Mouse (Mus musculus): ENCODE results near the gene Rftn1.

Rftn1 gene

GRCm38 (mm10) chr17:50205152-50205782 lies 14.8 kb upstream of the Rftn1 start:
- no peak for DNase-seq (ENCODE audit: extremely low read depth, low read depth, low spot score)

- no peak for DNase-seq (ENCODE audit: extremely low read depth, low read depth, low spot score)
These were observed 11.5 kb upstream of the Rftn1 start for GRCm38 (mm10) chr17:50201828-50202445.

- no peak for DNase-seq (ENCODE audit: extremely low read depth, low read depth, low spot score)
These were observed 8.8 kb upstream of the Rftn1 start for GRCm38 (mm10) chr17:50199075-50199850.

- no peak for DNase-seq (ENCODE audit: extremely low read depth, low read depth, low spot score)
These were observed 7.1 kb upstream of the Rftn1 start for GRCm38 (mm10) chr17:50197572-50197971.

GRCm38 (mm10) chr17:50196005-50196672 lies 5.7 kb upstream of the Rftn1 start:
- DNase-seq (ENCODE audit: extremely low read depth, low read depth, low spot score) = no peak

GRCm38 (mm10) chr17:50195399-50195798 lies 4.9 kb upstream of the Rftn1 start:
- no peak for DNase-seq (ENCODE audit: extremely low read depth, low read depth, low spot score)

- DNase-seq (ENCODE audit: extremely low read depth, low read depth, low spot score) = no peak
These were observed 4.1 kb upstream of the Rftn1 start for GRCm38 (mm10) chr17:50194541-50194940.

- DNase-seq (ENCODE audit: extremely low read depth, low read depth, low spot score) = no peak
These were observed 3.2 kb upstream of the Rftn1 start for GRCm38 (mm10) chr17:50193653-50194052.

- DNase-seq (ENCODE audit: extremely low read depth, low read depth, low spot score) = no peak
These were observed 2.0 kb upstream of the Rftn1 start for GRCm38 (mm10) chr17:50192376-50192940.

GRCm38 (mm10) chr17:50191318-50191957 lies 964 bp upstream of the Rftn1 start:
- no peak for DNase-seq (ENCODE audit: extremely low read depth, low read depth, low spot score)

- no peak for DNase-seq (ENCODE audit: extremely low read depth, low read depth, low spot score)
These were observed 977 bp downstream of the Rftn1 start for GRCm38 (mm10) chr17:50189381-50190012.

- no peak for DNase-seq (ENCODE audit: extremely low read depth, low read depth, low spot score)
These were observed 1.7 kb downstream of the Rftn1 start for GRCm38 (mm10) chr17:50188662-50189345.

GRCm38 (mm10) chr17:50185616-50186015 lies 4.9 kb downstream of the Rftn1 start:
- no peak for DNase-seq (ENCODE audit: extremely low read depth, low read depth, low spot score)

GRCm38 (mm10) chr17:50185083-50185482 lies 5.4 kb downstream of the Rftn1 start:
- DNase-seq (ENCODE audit: extremely low read depth, low read depth, low spot score) = no peak

- no peak for DNase-seq (ENCODE audit: extremely low read depth, low read depth, low spot score)
These were observed 6.0 kb downstream of the Rftn1 start for GRCm38 (mm10) chr17:50184217-50185038.

- no peak for DNase-seq (ENCODE audit: extremely low read depth, low read depth, low spot score)
These were observed 7.2 kb downstream of the Rftn1 start for GRCm38 (mm10) chr17:50183300-50183699.

- no peak for DNase-seq (ENCODE audit: extremely low read depth, low read depth, low spot score)
These were observed 7.9 kb downstream of the Rftn1 start for GRCm38 (mm10) chr17:50182542-50182951.

- no peak for DNase-seq (ENCODE audit: extremely low read depth, low read depth, low spot score)
These were observed 9.4 kb downstream of the Rftn1 start for GRCm38 (mm10) chr17:50180899-50181570.
